Mouse (Mus musculus) heart, adult 2 months (tissue): Measurements from ENCODE around the gene Tmem94.
A peak's percentile ranks its signal among the peaks of the same experiment; 100 is the strongest.

Experiments used
- CTCF ChIP-seq: fragments of 200-600 bp; IDR thresholded peaks from 2 replicates; pipeline ENCODE4 v1.8.1; 2022; ENCODE audit warnings: antibody characterized with exemption, mild to moderate bottlenecking, moderate library complexity
- EP300 ChIP-seq: fragments of 200-500 bp; IDR thresholded peaks from 2 replicates; pipeline ENCODE4 v1.6.1; 2011; ENCODE audit warnings: low read depth, low read length, control low read depth; ENCODE audit not compliant: insufficient read depth
- POLR2A ChIP-seq: fragments of 200-500 bp; IDR thresholded peaks from 2 replicates; pipeline ENCODE4 v1.6.1; 2011; ENCODE audit warnings: mild to moderate bottlenecking, low read depth, low read length, control low read depth; ENCODE audit not compliant: insufficient read depth

- TF ChIP-seq CTCF, result 0 out of 2 replicates have a peak, but pooled peaks have one; percentile 7
- TF ChIP-seq POLR2A, result no peak
- TF ChIP-seq EP300, result no peak
Measured at GRCm38 (mm10) chr11:115737608-115738208, 27.5 kb upstream of the Tmem94 start.
